Mouse (Mus musculus): ENCODE measurements at regions not wholly inside any gene's neighbourhood (a gene's known extent, or its start where the extent isn't known, plus 50 kb on each side); places are given as distances from the start of the nearest gene placed in this dataset.

- no peak overlapping the region for H3K4me2 ChIP-seq (ENCODE audit: low read length)
- 46% methylated on average over 2 of the region's 2 CpGs for WGBS
- H3K36me3 ChIP-seq (ENCODE audit: control insufficient read depth, insufficient read depth, low read length): no peaks in the 10 kb centered on the region
- ATAC-seq (ENCODE audit: insufficient number of reproducible peaks, insufficient read depth, low FRiP score, low read depth): no peak
- H3K9me3 ChIP-seq (ENCODE audit: control insufficient read depth, low read length): no peaks in the 10 kb centered on the region
- peaks cover 11% of the 10 kb centered on the region; the same call in 1 of the 2 replicates for H3K27me3 ChIP-seq (ENCODE audit: control insufficient read depth, insufficient read depth, low read length)
- H3K9ac ChIP-seq (ENCODE audit: low read length): no peak overlapping the region
- no peaks in the 10 kb centered on the region for H3K4me1 ChIP-seq (ENCODE audit: control insufficient read depth in 2 of 2, insufficient read depth in 2 of 2, low read length in 2 of 2)
- H3K27ac ChIP-seq (replicated peaks in 1 of 2; ENCODE audit: control insufficient read depth in 1 of 2, insufficient read depth in 1 of 2, low read depth in 2 of 2, low read length in 2 of 2): no peak overlapping the region
- no peak overlapping the region for H3K4me3 ChIP-seq (ENCODE audit: control insufficient read depth in 1 of 2, insufficient read depth in 1 of 2, low read depth in 1 of 2, low read length in 2 of 2)
Measured at GRCm38 (mm10) chr6:84263686-84264085, 255.3 kb downstream of the Dysf start.

GRCm38 (mm10) chr6:84262766-84263165 lies 254.4 kb downstream of the Dysf start:
- Histone ChIP-seq H3K4me1 (ENCODE audit: control insufficient read depth in 2 of 2, insufficient read depth in 2 of 2, low read length in 2 of 2) (no peaks in the 10 kb centered on the region), H3K9me3 (ENCODE audit: control insufficient read depth, low read length) (no peaks in the 10 kb centered on the region), H3K4me2 (ENCODE audit: low read length) (no peak overlapping the region), H3K4me3 (ENCODE audit: control insufficient read depth in 1 of 2, insufficient read depth in 1 of 2, low read depth in 1 of 2, low read length in 2 of 2) (no peak overlapping the region), H3K9ac (ENCODE audit: low read length) (no peak overlapping the region), H3K27ac (replicated peaks in 1 of 2; ENCODE audit: control insufficient read depth in 1 of 2, insufficient read depth in 1 of 2, low read depth in 2 of 2, low read length in 2 of 2) (no peak overlapping the region), H3K27me3 (ENCODE audit: control insufficient read depth, insufficient read depth, low read length) (0 out of 2 replicates have a peak, but pooled peaks cover 11% of the 10 kb centered on the region), H3K36me3 (ENCODE audit: control insufficient read depth, insufficient read depth, low read length) (no peaks in the 10 kb centered on the region)
- WGBS: 45% methylated on average over 6 of the region's 6 CpGs
- no peak for ATAC-seq (ENCODE audit: insufficient number of reproducible peaks, insufficient read depth, low FRiP score, low read depth)

GRCm38 (mm10) chr6:84261483-84261882 lies 253.1 kb downstream of the Dysf start:
- Histone ChIP-seq H3K9ac (ENCODE audit: low read length) (no peak overlapping the region), H3K4me1 (ENCODE audit: control insufficient read depth in 2 of 2, insufficient read depth in 2 of 2, low read length in 2 of 2) (no peaks in the 10 kb centered on the region), H3K36me3 (ENCODE audit: control insufficient read depth, insufficient read depth, low read length) (no peaks in the 10 kb centered on the region), H3K4me3 (ENCODE audit: control insufficient read depth in 1 of 2, insufficient read depth in 1 of 2, low read depth in 1 of 2, low read length in 2 of 2) (no peak overlapping the region), H3K27me3 (ENCODE audit: control insufficient read depth, insufficient read depth, low read length) (0 out of 2 replicates have a peak, but pooled peaks cover 11% of the 10 kb centered on the region), H3K27ac (replicated peaks in 1 of 2; ENCODE audit: control insufficient read depth in 1 of 2, insufficient read depth in 1 of 2, low read depth in 2 of 2, low read length in 2 of 2) (no peak overlapping the region), H3K9me3 (ENCODE audit: control insufficient read depth, low read length) (no peaks in the 10 kb centered on the region), H3K4me2 (ENCODE audit: low read length) (no peak overlapping the region)
- ATAC-seq (ENCODE audit: insufficient number of reproducible peaks, insufficient read depth, low FRiP score, low read depth): no peak
- WGBS: 82% methylated on average over 3 of the region's 3 CpGs
